Mouse (Mus musculus) limb, embryonic 10.5 days (tissue): ENCODE data around the gene Mef2c. TPM values are rescaled to one million over a fixed set of nuclear protein-coding genes. Genes with fewer than 3 reads are reported as not detected.

Experiments
- DNase-seq: peaks from one replicate; pipeline ENCODE4 v3.0.0-alpha.2; 2017; ENCODE audit warnings: low spot score
- H3K27ac ChIP-seq: fragments of 300-500 bp; sonication (generic); 2 replicates; pipeline ENCODE4 v1.5.1; 2016; ENCODE audit warnings: mild to moderate bottlenecking
- H3K27me3 ChIP-seq: fragments of 300-500 bp; sonication (generic); 2 replicates; pipeline ENCODE4 v1.6.1; 2016; ENCODE audit warnings: low read depth, mild to moderate bottlenecking; ENCODE audit not compliant: poor library complexity, severe bottlenecking
- H3K36me3 ChIP-seq: fragments of 300-500 bp; sonication (generic); 2 replicates; pipeline ENCODE4 v1.6.1; 2016; ENCODE audit warnings: mild to moderate bottlenecking, moderate library complexity
- H3K4me1 ChIP-seq: fragments of 300-500 bp; sonication (generic); 2 replicates; pipeline ENCODE4 v1.6.1; 2016
- H3K4me3 ChIP-seq: fragments of 300-500 bp; sonication (generic); 2 replicates; pipeline ENCODE4 v1.5.1; 2016; ENCODE audit warnings: mild to moderate bottlenecking, moderate library complexity
- H3K9me3 ChIP-seq: fragments of 300-500 bp; sonication (generic); replicated peaks from 2 replicates; pipeline ENCODE4 v1.6.1; 2016; ENCODE audit warnings: mild to moderate bottlenecking
- WGBS: fragments of 180-500 bp; shearing (Covaris S2); methylation state at CpG from one replicate; pipeline ENCODE4 v1.1.7; 2016; 5-methylcytosine and 5-hydroxymethylcytosine counted together
- polyA plus RNA-seq: library from polyadenylated mRNA; unstranded; fragments of >200 nt; fragmentation: Nextera tagmentation; extraction: Ambion mirVana; gene quantifications from 2 replicates; pipeline ENCODE4 v1.2.1, GENCODE M21; 2016

Mef2c gene
- polyA plus RNA-seq, 1 experiment from 2014 or later = 17.5 TPM

DNA sequence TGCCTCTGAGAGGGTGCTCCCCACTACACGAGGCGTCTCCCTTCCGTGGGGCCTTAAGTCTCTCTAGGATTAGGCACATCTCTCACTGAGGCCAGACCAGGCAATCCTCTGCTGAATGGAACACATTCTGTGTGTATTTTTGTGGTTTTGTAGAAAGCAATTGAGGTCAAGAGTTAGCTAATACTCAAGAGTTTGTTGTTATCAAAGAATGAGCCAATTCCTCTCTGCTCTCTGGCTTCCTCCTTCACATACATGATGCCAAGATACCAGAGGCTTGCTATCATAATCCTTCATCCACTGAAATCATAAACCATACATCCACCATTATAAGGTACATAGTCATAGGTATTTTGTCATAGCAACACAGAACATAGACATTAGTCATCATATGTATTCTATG lies 6.1 kb upstream of the Mef2c start:
- no peak for DNase-seq
- H3K9me3 ChIP-seq = no peaks in the 10 kb centered on the region
- H3K4me1 ChIP-seq = no peaks in the 10 kb centered on the region
- H3K27ac ChIP-seq = no peak overlapping the region
- no peaks in the 10 kb centered on the region for H3K27me3 ChIP-seq
- no peaks in the 10 kb centered on the region for H3K36me3 ChIP-seq
- H3K4me3 ChIP-seq = no peak overlapping the region
- 95% methylated on average over 3 of the region's 3 CpGs for WGBS

DNA sequence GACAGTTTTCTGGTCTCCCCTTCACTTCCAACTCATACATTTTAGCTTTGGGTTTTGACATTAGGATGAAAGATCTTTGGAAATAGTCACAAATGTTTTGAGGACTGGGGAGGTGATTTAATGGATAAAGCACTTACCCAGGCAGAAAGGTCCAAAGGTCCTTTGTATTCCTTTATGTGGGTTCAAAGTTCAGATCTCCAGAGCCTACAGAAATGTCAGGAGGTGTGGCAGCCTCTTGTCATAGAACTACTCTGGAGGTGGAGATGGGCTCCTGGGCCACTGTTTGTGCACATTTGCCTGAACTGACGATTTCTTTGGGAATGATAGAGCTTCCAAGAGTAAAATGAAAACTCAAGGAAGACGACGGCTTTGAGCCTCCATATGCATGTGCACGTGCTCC lies 4.3 kb upstream of the Mef2c start:
- no peak overlapping the region for H3K27ac ChIP-seq
- no peak overlapping the region for H3K4me3 ChIP-seq
- 80% methylated on average over 4 of the region's 4 CpGs for WGBS
- H3K4me1 ChIP-seq = no peaks in the 10 kb centered on the region
- no peak for DNase-seq
- no peaks in the 10 kb centered on the region for H3K9me3 ChIP-seq
- H3K27me3 ChIP-seq = no peaks in the 10 kb centered on the region
- H3K36me3 ChIP-seq = no peaks in the 10 kb centered on the region

DNA sequence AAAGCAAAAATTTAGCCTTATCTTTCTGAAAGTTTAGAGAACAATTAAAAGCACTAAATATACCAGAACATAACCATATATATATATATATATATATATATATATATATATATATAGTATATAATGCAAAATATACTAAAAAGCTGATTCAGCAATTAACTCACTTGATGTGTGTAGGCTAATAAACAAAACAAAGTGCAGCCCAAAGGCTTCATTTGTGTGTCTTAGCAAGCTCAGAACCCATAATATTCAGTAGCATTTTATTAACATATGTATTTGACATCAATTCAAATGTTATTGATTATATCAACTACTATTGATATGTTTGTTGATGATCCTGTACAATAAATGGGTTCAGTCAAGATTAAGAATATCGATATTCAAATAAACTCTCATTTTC lies 3.9 kb downstream of the Mef2c start:
- no peaks in the 10 kb centered on the region for H3K27me3 ChIP-seq
- no peaks in the 10 kb centered on the region for H3K36me3 ChIP-seq
- no peaks in the 10 kb centered on the region for H3K4me1 ChIP-seq
- WGBS = 92% methylated on average over 1 of the region's 1 CpGs
- no peaks in the 10 kb centered on the region for H3K9me3 ChIP-seq
- H3K27ac ChIP-seq = no peak overlapping the region
- DNase-seq = no peak
- H3K4me3 ChIP-seq = no peak overlapping the region

DNA sequence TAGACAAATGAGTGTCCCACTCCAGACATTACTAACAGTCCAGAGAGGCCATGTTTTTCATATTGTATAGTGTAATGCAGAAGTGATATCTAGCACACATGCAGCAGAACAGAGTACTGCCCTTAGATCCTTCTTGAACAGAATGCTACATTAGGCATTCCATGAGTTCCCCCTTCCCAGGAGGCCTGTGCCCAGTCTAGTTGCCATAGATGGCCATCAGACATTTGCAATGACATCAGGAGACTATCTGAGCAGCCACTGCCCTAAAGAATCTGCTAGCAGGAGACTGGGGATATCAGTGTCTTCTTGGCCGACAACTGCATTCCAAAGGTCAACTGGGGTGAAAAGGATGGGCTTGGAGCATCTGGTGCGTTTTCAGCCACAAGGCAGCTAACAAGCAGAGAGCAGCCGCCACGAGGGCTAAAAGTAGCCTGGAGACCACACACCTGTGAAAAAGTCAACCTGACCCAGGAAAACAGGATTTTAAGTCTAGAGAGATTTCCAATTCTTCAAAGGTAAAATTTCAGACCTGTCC lies 11.2 kb downstream of the Mef2c start:
- H3K27ac ChIP-seq = no peak overlapping the region
- 42% methylated on average over 4 of the region's 4 CpGs for WGBS
- no peak overlapping the region for H3K4me3 ChIP-seq
- H3K27me3 ChIP-seq = no peaks in the 10 kb centered on the region
- no peaks in the 10 kb centered on the region for H3K36me3 ChIP-seq
- no peak for DNase-seq
- peaks cover 13% of the 10 kb centered on the region for H3K4me1 ChIP-seq
- H3K9me3 ChIP-seq = no peaks in the 10 kb centered on the region

DNA sequence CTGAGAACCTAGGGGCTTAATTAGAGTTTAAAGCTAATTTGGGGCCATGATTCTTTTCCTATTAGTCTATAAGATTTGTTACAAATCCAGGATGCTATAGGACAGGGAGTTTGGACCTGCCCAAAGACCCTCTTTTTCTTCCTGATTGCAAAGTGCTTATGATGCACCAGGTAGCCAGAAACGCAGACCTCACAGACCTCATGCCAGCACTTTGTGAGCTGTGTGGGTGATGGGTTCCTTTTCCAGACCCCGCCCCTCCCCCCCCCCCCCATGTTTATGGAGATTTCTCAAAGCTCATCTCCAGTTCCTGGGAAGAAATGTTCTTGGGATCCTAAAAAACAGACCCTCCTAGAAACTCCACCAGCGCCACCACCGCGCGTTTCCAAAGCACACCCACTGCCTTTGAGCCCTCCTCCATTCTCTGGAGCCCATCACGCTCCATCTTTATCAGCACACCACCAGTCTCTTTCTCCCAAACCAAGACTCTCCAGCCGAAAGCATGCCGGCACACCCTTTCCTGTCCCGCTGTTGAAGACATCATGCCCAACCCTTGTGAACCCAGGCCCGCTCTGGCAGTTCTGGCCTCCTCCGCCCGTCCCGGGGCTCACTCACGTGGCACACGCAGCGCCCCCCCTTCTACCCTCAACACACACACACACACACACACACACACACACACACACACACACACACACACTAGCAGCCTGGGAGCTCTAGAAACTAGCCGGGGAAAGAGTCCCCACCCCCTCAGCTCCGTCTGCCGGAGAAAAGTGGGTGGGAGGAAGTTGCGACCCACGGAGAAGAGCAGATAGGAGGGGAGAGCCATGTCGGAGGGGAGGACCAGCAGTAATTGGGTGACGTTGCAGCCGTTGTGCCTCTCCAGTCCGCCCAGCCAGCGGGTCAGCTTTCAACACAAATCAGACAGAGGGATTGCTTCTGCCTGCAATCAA lies 14.1 kb downstream of the Mef2c start:
- peaks cover 13% of the 10 kb centered on the region for H3K4me1 ChIP-seq
- peak; percentile 73 for DNase-seq
- peaks cover 6% of the 10 kb centered on the region; the same call in 1 of the 2 replicates for H3K27me3 ChIP-seq
- 0% methylated on average over 26 of the region's 27 CpGs for WGBS
- peak overlapping the region; percentile 92 for H3K27ac ChIP-seq
- no peaks in the 10 kb centered on the region for H3K9me3 ChIP-seq
- H3K36me3 ChIP-seq = no peaks in the 10 kb centered on the region
- peak overlapping the region; percentile 68 for H3K4me3 ChIP-seq

DNA sequence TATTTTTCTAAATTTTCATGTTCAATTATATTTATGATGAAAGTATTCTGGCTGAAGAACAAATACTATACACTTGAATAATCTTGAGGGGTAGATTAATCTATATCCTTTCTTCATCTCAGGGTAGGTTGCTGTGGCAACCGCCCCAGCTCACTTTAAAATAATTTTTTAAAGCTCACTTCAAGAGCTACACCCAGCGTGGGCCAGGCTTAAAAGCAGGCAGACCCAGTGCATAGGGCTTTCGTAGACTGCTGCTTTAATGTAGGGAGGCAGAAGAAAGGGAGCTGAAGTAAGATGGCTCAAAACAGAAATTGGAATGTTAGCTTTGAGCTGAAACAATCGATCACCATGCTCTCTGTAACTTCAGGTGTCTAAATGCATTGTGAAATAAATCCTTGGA lies 17.0 kb downstream of the Mef2c start:
- Histone ChIP-seq H3K9me3 (no peaks in the 10 kb centered on the region), H3K4me3 (no peak overlapping the region), H3K36me3 (no peaks in the 10 kb centered on the region), H3K27me3 (peaks cover 15% of the 10 kb centered on the region; the same call in 1 of the 2 replicates), H3K4me1 (peaks cover 13% of the 10 kb centered on the region), H3K27ac (no peak overlapping the region)
- no peak for DNase-seq
- WGBS = 74% methylated on average over 4 of the region's 4 CpGs

DNA sequence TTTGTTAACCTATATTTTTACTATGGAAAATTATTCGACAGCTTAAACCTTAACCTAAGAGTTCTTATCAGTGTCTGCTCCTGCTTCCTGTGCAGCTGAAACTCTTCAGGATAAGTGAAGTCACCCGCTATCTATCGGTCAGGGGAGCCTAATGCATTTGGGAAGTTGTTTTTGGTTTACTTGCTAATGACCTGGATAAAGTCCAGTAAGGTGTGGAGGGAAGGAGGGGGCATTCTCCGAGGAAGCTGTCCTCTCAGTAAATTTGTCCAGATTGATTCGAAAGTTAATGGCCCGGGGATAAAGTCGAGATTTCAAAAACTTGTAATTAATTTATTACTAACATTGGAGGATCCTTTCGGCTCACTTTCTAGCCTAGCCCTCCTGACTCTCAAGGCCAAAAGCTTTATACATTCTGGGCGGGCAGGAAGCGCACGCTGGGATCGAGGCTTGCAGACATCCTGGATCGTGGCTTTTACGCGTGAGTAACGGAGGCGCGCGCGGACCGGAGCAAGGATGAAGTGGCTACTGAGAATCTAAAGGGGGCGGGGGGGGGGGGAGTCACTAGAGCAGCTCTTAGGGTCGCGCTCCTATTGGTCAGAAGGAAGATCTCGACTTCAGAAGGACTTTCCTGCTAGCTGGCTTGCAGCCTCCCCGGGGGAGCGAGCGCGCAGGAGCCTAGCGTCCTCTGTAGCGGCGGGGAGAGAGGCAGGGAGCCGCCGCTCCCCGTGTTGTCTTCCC lies 19.6 kb downstream of the Mef2c start:
- Histone ChIP-seq H3K27ac (peak overlapping the region; percentile 53; the same call in 1 of the 2 replicates), H3K36me3 (no peaks in the 10 kb centered on the region), H3K9me3 (no peaks in the 10 kb centered on the region), H3K4me1 (peaks cover 4% of the 10 kb centered on the region), H3K27me3 (peaks cover 15% of the 10 kb centered on the region; the same call in 1 of the 2 replicates), H3K4me3 (peak overlapping the region; percentile 58)
- peak; percentile 70 for DNase-seq
- WGBS = under 1% methylated on average over 35 of the region's 35 CpGs

DNA sequence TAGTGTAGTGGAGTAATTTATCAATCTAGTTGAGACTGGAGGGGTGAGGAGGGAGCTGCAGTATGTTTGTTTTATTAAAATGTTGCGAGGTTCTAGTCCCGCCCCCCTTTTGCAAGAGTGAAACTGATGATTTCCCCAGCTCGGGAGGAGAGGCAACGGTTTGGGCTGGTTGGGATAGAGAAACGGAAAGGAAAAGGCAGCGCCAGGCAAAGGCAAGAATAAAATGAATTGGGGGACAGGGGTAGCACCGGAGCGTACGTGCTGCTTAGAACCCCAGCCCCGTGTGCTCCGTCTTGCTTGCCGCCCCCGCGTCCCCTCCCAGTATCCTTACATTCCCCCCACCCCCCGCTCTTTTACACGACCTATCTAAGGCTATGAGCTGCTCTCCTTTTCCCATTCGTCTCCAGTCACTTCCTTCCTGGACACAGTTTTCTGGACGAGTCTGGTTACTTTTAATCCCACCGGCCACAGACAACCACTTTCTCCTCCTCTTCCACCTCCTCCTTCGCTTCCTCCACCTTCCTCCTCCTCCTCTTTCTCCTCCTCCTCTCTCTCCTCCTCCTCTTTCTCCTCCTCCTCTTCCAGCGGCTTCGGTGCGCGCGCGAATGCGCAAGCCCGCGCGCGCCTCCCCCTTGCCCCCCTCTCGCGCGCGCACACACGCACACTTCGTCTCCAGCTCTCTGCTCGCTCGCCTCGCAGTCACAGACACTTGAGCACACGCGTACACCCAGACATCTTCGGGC lies 20.5 kb downstream of the Mef2c start:
- Histone ChIP-seq H3K4me1 (no peaks in the 10 kb centered on the region), H3K27ac (peak overlapping the region; percentile 77), H3K9me3 (no peaks in the 10 kb centered on the region), H3K27me3 (peaks cover 15% of the 10 kb centered on the region; the same call in 1 of the 2 replicates), H3K36me3 (no peaks in the 10 kb centered on the region), H3K4me3 (peak overlapping the region; percentile 58)
- peak; percentile 78 for DNase-seq
- WGBS = under 1% methylated on average over 43 of the region's 43 CpGs

DNA sequence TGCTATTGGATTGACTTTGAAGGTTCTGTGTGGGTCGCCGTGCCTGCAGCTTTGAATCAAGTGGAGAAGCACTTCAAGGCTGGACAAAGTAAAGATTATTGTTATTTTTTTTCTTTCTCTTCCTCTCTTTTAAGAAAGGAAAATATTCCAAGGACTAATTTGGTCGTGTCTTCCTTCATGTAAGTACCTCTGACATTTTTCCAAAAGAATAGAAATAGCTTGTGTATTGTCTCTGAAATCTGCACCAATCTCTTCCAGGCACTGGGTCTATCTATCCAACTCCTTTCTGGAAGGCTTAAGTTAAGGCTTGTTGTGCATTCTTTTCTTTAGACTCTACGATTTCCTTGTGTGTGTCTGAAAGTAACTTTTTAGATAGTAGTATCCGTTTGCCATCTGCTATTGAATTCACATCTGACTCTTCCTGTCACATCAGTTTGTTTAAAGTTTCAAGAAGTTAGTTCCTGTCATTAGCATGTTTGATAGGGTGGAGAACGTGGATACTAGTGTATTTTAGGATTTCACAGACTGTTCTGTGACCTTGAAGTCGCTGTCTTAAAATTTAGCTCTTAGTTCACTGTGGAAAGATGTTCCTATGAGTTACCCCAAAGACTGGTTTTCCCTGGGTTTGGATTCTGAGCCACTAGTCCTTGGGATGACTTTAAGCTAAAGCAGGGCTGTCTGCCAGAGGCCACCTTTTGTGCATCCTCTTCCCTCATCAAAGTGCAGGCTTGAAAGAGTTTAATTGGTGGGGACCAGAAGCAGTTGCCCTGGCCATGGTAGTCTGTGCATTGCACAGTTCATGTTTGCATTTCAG lies 21.3 kb downstream of the Mef2c start:
- H3K27ac ChIP-seq = peak overlapping the region; percentile 77; the same call in 1 of the 2 replicates
- DNase-seq = no peak
- H3K4me3 ChIP-seq = peak overlapping the region; percentile 58
- no peaks in the 10 kb centered on the region for H3K4me1 ChIP-seq
- H3K9me3 ChIP-seq = no peaks in the 10 kb centered on the region
- 19% methylated on average over 7 of the region's 7 CpGs for WGBS
- H3K27me3 ChIP-seq = peaks cover 15% of the 10 kb centered on the region; the same call in 1 of the 2 replicates
- no peaks in the 10 kb centered on the region for H3K36me3 ChIP-seq

DNA sequence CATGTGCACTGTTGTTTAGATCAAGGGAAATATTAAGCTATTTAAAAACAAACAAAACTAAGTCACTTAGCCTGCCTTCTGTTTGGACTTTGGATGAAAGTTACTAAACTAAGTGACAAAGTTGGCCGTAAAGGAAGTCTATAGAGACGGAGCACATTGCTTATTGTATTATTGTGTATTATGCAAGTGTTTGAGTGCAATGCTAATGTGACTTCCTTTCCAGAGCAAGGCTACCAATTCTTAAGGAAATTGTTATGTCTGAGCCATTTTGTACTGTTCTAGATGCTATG lies 21.8 kb downstream of the Mef2c start:
- H3K36me3 ChIP-seq = no peaks in the 10 kb centered on the region
- WGBS = 81% methylated on average over 2 of the region's 2 CpGs
- H3K27me3 ChIP-seq = peaks cover 15% of the 10 kb centered on the region; the same call in 1 of the 2 replicates
- no peaks in the 10 kb centered on the region for H3K4me1 ChIP-seq
- H3K4me3 ChIP-seq = peak overlapping the region; percentile 58
- H3K27ac ChIP-seq = no peak overlapping the region
- no peaks in the 10 kb centered on the region for H3K9me3 ChIP-seq
- DNase-seq = no peak

DNA sequence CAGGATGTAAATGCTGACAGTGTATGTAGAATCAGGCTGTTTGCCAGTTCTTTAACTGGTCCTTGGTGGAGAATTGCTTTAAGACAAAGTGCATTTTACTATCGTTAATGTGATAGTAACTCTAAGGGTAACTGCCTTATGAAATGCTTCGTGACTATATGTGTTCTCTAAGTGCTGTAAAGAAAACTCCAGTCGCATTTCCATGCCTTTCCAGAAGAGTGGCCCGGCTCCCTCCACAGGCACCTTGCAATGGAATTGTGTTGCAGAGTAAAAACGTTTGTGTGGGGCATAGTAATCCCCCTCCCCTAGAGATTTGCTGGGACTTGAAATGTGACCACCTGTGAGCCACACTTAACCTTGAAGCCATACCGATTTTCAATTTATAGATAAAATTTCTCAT lies 22.2 kb downstream of the Mef2c start:
- Histone ChIP-seq H3K4me3 (peak overlapping the region; percentile 58; the same call in 1 of the 2 replicates), H3K9me3 (no peaks in the 10 kb centered on the region), H3K27ac (no peak overlapping the region), H3K27me3 (peaks cover 15% of the 10 kb centered on the region; the same call in 1 of the 2 replicates), H3K4me1 (no peaks in the 10 kb centered on the region), H3K36me3 (no peaks in the 10 kb centered on the region)
- no peak for DNase-seq
- WGBS = 56% methylated on average over 6 of the region's 6 CpGs

DNA sequence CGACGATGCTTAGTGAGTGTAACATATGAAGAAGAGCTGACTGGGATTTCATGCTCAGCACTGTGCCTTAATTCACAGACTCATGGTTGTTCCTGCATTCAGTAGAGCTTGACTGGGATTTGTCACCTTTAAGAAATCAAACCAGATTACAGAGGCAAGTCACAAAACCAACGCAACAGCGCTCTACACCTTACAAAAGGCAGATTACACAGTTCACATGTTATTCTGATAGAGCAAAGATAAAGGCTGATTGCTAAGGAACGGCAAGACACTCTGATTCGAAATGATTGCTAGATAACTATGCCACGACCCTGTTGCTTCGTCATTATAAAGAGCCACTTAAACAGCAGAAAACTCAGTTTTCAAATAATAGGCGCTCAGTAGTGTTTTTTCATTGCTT lies 24.1 kb downstream of the Mef2c start:
- no peaks in the 10 kb centered on the region for H3K9me3 ChIP-seq
- H3K4me1 ChIP-seq = no peaks in the 10 kb centered on the region
- DNase-seq = no peak
- 85% methylated on average over 9 of the region's 9 CpGs for WGBS
- H3K36me3 ChIP-seq = no peaks in the 10 kb centered on the region
- no peak overlapping the region for H3K4me3 ChIP-seq
- peaks cover 9% of the 10 kb centered on the region; the same call in 1 of the 2 replicates for H3K27me3 ChIP-seq
- H3K27ac ChIP-seq = no peak overlapping the region
